Mouse (Mus musculus) gastrocnemius, adult 2 months (tissue): ENCODE results near the gene Smyd1. TPM values are rescaled to one million over a fixed set of nuclear protein-coding genes. Genes with fewer than 3 reads are reported as not detected.
"Not testable (repeated sequence)": the region's sequence is repeated elsewhere in the genome, so short reads cannot be mapped to it uniquely, and the experiment has no call there.

Source experiments
- DNase-seq: peaks from one replicate; pipeline ENCODE4 v3.0.0; 2022
- H3K27ac ChIP-seq: fragments of 200-600 bp; 2 replicates; pipeline ENCODE4 v1.8.1; 2022; ENCODE audit warnings: mild to moderate bottlenecking
- H3K4me3 ChIP-seq: fragments of 200-600 bp; 2 replicates; pipeline ENCODE4 v1.8.1; 2022; ENCODE audit warnings: mild to moderate bottlenecking, moderate library complexity
- CTCF ChIP-seq: fragments of 200-600 bp; IDR thresholded peaks from 2 replicates; pipeline ENCODE4 v1.8.1; 2022; ENCODE audit warnings: antibody characterized with exemption, mild to moderate bottlenecking, moderate library complexity
- intact Hi-C: fragments of 180-260 bp; cut with DNase I; formaldehyde crosslinking; loops from one replicate; pipeline ENCODE4 v1.15.1; 2025
- total RNA-seq, 2 experiments: library from RNA; stranded (reverse); gene quantifications; 2 replicates each; pipeline ENCODE4 v1.2.3; 2021

Gene Smyd1
- total RNA-seq, 2 experiments from 2014 or later = 370 to 385 TPM

DNA sequence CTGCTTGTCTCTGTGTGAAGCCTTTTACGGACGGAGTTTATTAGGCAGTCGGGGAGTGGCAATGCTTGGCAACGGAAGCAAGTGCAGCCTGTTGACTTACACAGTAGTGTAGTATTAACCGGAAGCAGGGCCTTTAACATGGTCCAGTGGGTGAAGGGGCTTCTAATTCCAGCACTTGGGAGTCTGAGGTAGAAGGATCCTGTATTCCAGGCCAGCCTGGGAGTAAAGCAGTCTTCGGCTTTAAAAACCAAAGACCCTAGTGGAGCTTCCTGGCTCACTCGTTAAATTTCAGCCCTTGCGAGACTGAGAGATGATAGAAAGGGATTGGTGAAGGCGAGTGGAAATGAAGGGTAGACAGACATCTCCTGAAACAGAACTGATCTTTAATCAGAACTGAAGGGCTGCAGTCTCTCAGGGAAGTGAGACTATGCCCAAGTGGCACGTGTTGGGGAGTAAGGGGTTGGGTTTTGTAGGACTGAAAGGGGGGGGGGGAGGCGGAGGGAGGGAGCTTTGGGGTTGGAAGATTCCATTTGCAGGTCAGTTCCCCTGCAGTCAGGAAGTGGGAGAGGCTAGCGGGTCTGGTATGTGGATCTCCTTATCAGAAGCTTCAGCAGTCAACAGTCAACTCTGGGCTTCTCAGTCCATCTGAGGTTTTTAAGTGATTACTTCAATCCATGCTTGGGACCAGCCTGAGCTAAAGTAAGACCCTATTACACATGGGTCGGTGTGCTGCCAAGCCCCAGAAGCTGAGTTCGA is 51.6 kb downstream of the Smyd1 start:
- Histone ChIP-seq H3K4me3 (peak overlapping the region; percentile 93), H3K27ac (peak overlapping the region; percentile 99)
- intact Hi-C loops = loop anchor here (5.0 to 10.0 kb wide), 2 partner anchors 147 to 224 kb away; partner anchors contain the start of gene Rnf103
- TF ChIP-seq CTCF = no peak
- peak; percentile 23 for DNase-seq

GRCm38 (mm10) chr6:71269686-71270050 is 52.4 kb downstream of the Smyd1 start:
- intact Hi-C loops = loop anchor here (5.0 to 10.0 kb wide), 2 partner anchors 148 to 225 kb away; partner anchors contain the start of gene Rnf103

GRCm38 (mm10) chr6:71268929-71269685 is 52.9 kb downstream of the Smyd1 start:
- TF ChIP-seq CTCF = peak; percentile 52
- intact Hi-C loops = no loop called here
- H3K4me3 ChIP-seq = peak overlapping the region; percentile 15
- DNase-seq = peak; percentile 65
- H3K27ac ChIP-seq = peak overlapping the region; percentile 99

More at GRCm38 (mm10) chr6:71269686-71270050, 52.4 kb downstream of the Smyd1 start:
- DNase-seq = peak; percentile 20
- Histone ChIP-seq H3K27ac (peak overlapping the region; percentile 99), H3K4me3 (peak overlapping the region; percentile 15)

DNA sequence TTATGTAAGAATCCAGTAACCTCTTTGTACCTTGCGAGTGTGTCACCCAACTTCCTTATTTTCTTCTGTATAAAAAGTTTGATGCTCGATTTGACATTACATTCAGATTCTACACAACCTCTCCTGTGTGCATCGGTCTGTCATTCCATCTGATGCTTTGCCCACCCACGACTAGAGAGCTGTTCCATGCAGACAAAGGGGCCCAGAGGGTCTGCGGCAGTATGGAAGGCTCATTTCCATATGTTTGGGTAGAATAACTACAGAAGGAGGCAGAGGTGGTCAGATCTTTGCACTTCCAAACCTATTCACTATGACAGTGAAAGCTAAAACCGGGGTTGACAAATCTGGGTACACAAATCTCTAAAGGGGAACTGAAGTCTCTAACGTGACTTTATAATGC is 54.4 kb downstream of the Smyd1 start:
- intact Hi-C loops, H3K4me3 ChIP-seq, DNase-seq: not testable (repeated sequence)
- peak overlapping the region; percentile 99 for H3K27ac ChIP-seq

DNA sequence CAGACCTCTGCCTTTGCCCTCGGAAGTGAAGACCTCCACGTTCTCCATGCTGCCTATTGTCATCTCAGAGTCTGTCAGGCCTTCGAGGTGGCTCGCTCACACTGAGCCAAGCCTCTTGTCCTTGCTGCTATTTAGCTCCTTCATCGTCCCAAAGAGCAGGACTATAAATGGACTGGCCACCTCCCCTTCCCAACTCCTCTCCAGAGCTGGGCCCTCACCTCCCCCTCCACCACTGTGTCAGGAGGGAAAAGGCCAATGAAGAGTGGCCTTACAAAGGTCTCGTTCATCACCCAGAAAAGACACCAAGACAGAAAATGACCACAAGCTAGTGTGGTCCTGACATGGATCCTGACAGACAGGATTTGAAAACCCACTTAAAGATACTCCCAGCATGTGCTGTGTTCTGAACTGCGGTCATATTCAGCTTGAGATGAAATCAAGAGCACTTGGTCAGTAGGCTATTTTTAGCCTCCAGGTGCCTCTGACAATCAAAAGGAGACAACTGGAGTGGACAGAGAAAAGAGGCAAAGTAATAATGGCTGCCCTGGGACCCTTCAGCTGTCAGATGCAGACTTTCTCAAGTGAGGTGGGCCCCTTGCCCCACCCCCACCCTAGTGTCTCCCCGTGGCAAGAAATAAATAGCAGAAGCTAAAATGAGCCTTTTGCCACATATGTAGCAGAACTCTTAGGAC is 59.7 kb downstream of the Smyd1 start:
- Histone ChIP-seq H3K4me3 (peak overlapping the region; percentile 80), H3K27ac (peak overlapping the region; percentile 97)
- no peak for TF ChIP-seq CTCF
- DNase-seq = peak; percentile 71
- intact Hi-C loops = no loop called here

GRCm38 (mm10) chr6:71261060-71261459 is 61.0 kb downstream of the Smyd1 start:
- DNase-seq = no peak
- peak overlapping the region; percentile 97 for H3K27ac ChIP-seq
- TF ChIP-seq CTCF = no peak
- peak overlapping the region; percentile 80 for H3K4me3 ChIP-seq
- intact Hi-C loops = no loop called here

- no peak for DNase-seq
- H3K4me3 ChIP-seq = peak overlapping the region; percentile 80
- H3K27ac ChIP-seq = peak overlapping the region; percentile 97
- intact Hi-C loops = no loop called here
- TF ChIP-seq CTCF = no peak
Measured at GRCm38 (mm10) chr6:71260051-71260640, 61.9 kb downstream of the Smyd1 start.

- intact Hi-C loops = no loop called here
- H3K27ac ChIP-seq = peak overlapping the region; percentile 97
- no peak for TF ChIP-seq CTCF
- H3K4me3 ChIP-seq = peak overlapping the region; percentile 80
- no peak for DNase-seq
Measured at GRCm38 (mm10) chr6:71259166-71259565, 62.9 kb downstream of the Smyd1 start.

DNA sequence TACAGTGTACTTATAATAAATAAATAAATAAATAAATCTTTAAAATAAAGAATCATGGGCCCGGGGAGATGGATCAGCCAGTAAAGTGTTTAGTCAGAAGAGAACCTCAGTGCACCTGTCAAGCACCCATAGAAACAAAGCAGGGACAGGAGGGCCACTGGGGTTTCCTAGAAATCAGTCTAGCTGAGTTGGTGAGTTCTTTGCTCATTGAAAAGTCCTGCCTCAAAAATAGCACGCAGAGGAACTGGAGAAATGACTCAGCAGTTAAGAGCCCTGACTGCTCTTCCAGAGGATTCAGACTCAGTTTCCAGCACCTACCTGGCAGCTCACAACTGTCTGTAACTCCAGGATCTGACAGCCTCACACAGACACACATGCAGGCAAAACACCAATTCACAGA is 63.5 kb downstream of the Smyd1 start:
- no peak for TF ChIP-seq CTCF
- no peak for DNase-seq
- intact Hi-C loops = no loop called here
- H3K4me3 ChIP-seq = peak overlapping the region; percentile 80
- peak overlapping the region; percentile 97 for H3K27ac ChIP-seq

DNA sequence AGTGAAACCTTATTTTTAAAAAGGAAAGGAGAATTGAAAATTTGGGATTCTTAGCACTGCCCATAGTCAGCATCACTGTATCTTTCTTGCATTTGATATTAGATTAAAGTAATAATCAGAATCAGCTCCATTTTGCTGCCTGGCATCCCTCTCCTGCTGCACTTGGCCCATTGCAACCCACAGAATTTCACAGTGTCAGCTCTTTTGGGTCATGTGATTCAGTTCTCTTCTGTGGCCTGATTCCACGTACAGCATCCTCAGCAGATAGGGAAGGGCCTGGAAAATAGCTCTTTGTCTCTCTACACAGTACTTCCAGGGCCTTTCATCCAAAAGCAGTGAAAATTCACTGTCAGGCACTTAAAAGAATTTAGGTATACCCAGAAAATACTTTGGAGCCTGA is 64.7 kb downstream of the Smyd1 start:
- intact Hi-C loops = no loop called here
- H3K4me3 ChIP-seq = no peak overlapping the region; the same call in 1 of the 2 replicates
- H3K27ac ChIP-seq = no peak overlapping the region
- DNase-seq = no peak
- TF ChIP-seq CTCF = no peak

DNA sequence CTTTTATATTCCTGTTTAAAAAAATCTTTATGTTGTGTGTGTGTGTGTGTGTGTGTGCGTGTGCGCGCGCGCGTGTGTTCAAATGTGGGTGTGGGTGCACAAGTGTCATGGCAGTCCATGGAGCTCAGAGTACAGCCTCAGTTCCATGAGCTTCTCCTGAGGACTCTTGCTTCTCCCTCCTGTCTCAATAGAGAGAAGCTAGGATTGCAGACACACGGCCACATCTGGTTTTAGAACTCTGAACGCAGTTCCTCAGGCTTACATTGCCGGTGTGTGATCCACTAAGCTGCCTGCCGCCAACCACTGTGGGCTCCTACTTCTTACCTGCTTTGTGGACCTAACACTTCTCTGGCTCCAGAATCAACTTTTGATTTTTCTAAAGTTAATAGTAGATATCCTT is 65.9 kb downstream of the Smyd1 start:
- no peak for DNase-seq
- intact Hi-C loops = no loop called here
- H3K4me3 ChIP-seq = no peak overlapping the region

DNA sequence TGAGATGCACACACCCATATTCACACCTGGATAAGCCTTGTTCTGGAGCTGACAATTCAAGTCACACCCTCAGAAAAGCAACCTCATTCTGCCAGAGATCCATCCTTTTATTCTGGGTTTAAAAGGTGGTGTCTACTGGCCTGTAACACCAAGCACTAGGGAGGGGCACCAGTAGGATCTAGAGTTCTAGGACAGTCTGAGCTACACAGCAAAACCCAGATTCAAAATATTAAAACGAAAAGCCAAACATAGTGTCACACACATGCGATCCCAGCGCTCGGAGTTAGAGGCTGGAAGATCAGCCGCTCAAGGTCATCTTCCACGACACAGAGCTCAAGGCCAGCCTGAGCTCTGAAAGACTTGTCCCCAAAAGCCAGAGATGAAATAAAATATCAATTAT is 67.6 kb downstream of the Smyd1 start:
- Histone ChIP-seq H3K4me3 (no peak overlapping the region), H3K27ac (no peak overlapping the region)
- no peak for DNase-seq
- intact Hi-C loops = no loop called here
- no peak for TF ChIP-seq CTCF

More for the DNA sequence above, 65.9 kb downstream of the Smyd1 start:
- TF ChIP-seq CTCF = no peak
- H3K27ac ChIP-seq = no peak overlapping the region

- no peak for TF ChIP-seq CTCF
- H3K27ac ChIP-seq = peak overlapping the region; percentile 35; the same call in 1 of the 2 replicates
- intact Hi-C loops = no loop called here
Measured at GRCm38 (mm10) chr6:71250951-71251350, 71.1 kb downstream of the Smyd1 start.

More at GRCm38 (mm10) chr6:71250951-71251350, 71.1 kb downstream of the Smyd1 start:
- 0 out of 2 replicates have a peak overlapping the region, but pooled peaks have one; percentile 5 for H3K4me3 ChIP-seq
- DNase-seq = no peak
